Mouse (Mus musculus): ENCODE results near the gene March8.

DNA sequence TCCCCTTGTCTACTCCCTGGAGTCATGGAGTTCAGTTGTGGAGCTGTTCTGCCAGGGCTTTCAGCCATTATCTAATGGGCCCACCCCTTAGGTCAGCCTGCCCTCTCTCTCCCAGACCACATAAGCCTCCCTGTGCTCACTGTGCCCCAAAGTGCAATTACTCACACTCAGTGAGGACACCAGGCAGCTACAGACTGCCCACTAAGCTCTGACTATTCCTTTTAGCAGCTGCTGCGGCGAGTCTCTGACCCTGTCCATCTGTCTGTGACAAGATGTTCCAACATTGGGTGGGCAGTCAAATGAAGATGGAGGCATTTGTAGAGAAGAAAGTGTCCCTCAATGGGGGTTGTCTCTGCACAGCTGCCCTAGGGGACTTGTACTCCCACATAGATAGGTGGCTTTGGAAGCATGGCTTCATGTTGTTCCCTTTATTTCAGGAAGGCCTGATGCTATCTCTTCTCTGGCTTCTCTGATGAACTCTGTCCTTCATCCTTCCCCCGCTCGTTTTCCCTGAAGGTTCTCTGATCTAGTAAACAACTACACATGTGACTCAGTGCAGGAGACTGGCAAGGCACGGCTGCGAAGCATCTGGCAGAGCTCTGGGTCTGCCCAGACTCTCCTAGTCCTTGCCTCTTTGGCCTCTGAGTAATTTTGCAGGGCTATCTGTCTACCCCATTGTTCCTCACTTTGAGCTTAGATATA is 70.3 kb downstream of the March8 start:
- TF ChIP-seq EP300 (optimal IDR thresholded peaks at IDR 0.05): no peak
- no peak for TF ChIP-seq CTCF (IDR thresholded peaks at IDR 0.05; ENCODE audit: low read depth)

Measured in stomach, postnatal 0 days (tissue).